Mouse (Mus musculus) ovary, adult 10 weeks (tissue): Measurements from ENCODE around the gene Epha2. TPM values are rescaled to one million over a fixed set of nuclear protein-coding genes. Genes with fewer than 3 reads are reported as not detected.

Source experiments
- polyA plus RNA-seq: library from polyadenylated mRNA; stranded (reverse); fragments of 350-450 nt; fragmentation: Illumina TruSeq; extraction: RNeasy Lipid Tissue Mini Kit (QIAGEN cat#74804); gene quantifications from one replicate; pipeline ENCODE4 v1.2.3, GENCODE M21; 2014

Epha2 gene
- not detected for polyA plus RNA-seq

DNA sequence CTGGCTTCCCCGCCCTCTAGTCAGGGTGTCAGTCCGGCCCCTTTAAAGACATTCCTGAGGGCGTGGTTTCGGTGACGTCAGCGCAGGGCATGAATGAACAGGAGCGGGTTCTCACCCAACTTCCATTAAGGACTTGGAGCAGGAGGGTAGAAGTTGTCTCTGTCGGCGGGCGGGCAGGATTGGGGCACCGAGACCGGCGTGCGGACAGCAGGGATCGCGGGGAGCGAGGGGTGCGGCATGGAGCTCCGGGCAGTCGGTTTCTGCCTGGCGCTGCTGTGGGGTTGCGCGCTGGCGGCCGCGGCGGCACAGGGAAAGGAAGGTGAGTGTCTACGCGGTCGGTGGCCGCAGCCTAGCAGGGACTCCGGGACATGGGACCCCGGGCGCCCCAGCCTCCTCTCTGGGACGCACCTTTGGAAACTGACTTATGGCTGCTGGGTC lies at the start of gene Epha2:
Gene Epha2, plus strand, starts transcription at position 125 of the 438 bp plus-strand sequence.

DNA sequence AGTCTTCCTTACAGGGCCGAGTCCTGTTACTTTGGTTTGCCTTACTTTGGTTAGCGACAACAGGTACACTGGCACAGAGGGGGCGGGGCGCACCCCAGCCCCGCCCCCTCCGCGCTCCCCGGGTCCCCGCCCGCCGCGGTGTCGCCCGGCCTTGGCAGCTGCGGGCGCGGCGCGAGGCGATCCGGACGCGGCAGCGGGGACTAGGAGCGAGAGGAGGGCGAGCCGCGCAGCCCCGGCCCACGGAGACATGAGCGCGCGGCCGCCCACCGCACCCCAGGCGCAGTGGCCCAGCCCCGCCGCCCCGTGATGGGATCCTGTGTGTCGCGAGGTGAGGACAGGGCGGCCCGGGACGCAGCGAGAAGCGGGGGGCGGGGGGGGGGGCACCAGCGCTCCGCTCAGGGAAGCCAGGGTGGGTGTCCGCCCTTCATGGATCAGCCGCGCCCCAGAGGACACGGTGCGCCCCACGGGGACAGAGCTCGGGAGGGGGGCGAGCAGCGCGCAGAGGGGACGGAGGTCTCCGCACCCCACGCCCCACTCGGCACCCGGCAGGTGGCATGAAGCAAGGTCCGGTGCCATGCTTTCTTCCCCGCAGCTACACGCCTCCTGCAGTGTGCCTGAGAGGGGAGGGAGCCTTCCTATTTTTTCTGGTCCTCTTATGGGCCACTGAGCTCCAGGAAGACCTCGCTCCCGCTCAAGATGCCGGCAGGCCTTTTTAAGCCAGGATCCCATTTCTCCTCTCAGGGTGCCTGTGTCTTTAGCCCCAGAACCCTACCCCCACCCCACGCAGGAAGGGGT lies 67.2 kb downstream of the Epha2 start, which contains the start of gene Fam131c:
Gene Fam131c, plus strand, starts transcription at position 224 of the 795 bp plus-strand sequence.

Other genes with a start within 250 kb of the Epha2 start
- 0.88 TPM for gene Crocc, start 240.7 kb upstream of the Epha2 start, polyA plus RNA-seq
- gene Necap2, start 222.9 kb upstream of the Epha2 start, polyA plus RNA-seq, result 5.8 TPM
- not detected for gene Spata21, start 212.9 kb upstream of the Epha2 start, polyA plus RNA-seq
- 27.7 TPM for gene Szrd1, start 161.5 kb upstream of the Epha2 start, polyA plus RNA-seq
- 6.7 TPM for gene Fbxo42, start 153.3 kb upstream of the Epha2 start, polyA plus RNA-seq
- not detected for gene Rsg1, start 87.3 kb upstream of the Epha2 start, polyA plus RNA-seq
- 0.11 TPM for gene Arhgef19, start 61.7 kb upstream of the Epha2 start, polyA plus RNA-seq
- gene Fam131c, start 67.0 kb downstream of the Epha2 start, polyA plus RNA-seq, result not detected
- not detected for gene Clcnka, start 97.5 kb downstream of the Epha2 start, polyA plus RNA-seq
- gene Clcnkb, start 114.8 kb downstream of the Epha2 start, polyA plus RNA-seq, result not detected
- 0.57 TPM for gene Hspb7, start 119.5 kb downstream of the Epha2 start, polyA plus RNA-seq
- gene Srarp, start 134.9 kb downstream of the Epha2 start, polyA plus RNA-seq, result not detected
- not detected for gene Zbtb17, start 143.4 kb downstream of the Epha2 start, polyA plus RNA-seq
- gene Spen, start 237.4 kb downstream of the Epha2 start, polyA plus RNA-seq, result 10.1 TPM